Mouse (Mus musculus) cerebellum, adult 8-10 months (tissue): ENCODE results near the gene Lrrc8e.

Experiments
- DNase-seq: peaks from one replicate; pipeline ENCODE4 v3.0.0; 2022

Lrrc8e gene

DNA sequence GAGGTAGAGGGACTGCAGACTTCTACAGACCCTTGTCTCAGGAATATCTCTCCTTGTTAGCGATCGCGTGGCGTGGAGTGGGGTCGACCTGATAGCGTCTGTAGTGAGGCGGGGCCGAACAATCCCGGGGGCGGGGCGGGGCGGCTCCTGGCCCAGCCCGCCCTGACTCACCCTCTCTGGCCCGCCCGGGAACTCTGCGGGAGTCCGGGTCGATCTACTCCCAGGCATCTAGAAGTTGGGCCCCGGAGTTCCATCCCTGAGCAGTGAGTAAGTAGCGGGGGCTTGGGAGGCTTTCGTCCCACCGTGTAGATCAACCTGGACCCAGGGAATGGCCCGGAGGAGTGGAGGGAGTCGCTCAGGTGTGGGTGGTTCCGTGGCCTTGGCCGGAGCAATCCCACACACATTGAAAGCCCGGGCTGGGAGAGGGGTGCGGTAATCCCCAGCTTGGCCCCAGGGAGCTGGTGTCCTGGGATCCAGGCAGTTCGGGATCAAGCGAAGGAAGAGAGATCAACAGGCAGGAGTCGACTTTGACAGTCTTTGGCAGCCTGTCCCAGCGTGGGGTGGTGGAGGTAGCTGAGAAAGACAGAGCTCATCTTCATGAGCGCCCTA, at the start of gene Lrrc8e:
Gene Lrrc8e (plus strand): TSS at position 89 of the 609 bp plus-strand sequence.
- no peak for DNase-seq

DNA sequence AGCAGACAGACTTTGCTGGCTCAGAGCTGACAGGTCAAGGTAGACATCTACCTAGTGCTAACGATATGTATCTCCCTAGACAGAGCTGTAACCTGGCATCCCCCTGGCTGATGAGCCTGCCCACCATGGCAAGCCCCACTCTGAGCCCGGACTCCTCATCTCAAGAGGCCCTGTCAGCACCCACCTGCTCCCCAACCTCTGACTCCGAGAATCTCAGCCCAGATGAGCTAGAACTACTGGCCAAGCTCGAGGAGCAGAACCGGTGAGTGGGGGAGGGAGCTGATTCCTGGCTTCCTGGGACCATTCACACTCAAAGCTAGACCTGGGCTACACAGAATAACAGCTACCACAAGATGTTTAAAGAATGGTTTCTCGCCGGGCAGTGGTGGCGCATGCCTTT, 43.2 kb upstream of the Lrrc8e start:
- no peak for DNase-seq

- DNase-seq, result no peak
These were observed 40.5 kb upstream of the Lrrc8e start for GRCm38 (mm10) chr8:4186151-4186550.

DNA sequence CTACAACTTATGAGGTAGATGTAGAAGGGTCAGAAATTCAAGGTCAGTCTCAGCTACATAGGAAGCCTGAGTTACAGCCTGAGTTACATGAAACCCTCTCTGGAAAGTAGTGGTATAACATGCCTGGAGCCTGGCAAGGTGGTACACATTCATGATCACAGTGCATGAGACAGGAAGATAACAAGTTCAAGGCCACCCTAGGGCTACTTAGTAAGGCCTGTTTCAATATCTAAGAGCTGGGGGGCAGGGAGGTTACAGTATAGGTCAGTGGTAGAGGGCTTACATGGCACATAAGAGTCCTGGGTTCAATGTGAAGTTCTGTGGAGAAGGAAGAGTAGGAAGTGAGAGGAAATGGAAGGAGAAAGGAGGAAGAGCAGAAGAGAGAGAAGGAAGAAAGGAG, 38.0 kb upstream of the Lrrc8e start:
- DNase-seq, result no peak

- no peak for DNase-seq
These were observed 37.5 kb upstream of the Lrrc8e start for GRCm38 (mm10) chr8:4189031-4189722.

- DNase-seq, result no peak
These were observed 34.3 kb upstream of the Lrrc8e start for GRCm38 (mm10) chr8:4192305-4192704.

DNA sequence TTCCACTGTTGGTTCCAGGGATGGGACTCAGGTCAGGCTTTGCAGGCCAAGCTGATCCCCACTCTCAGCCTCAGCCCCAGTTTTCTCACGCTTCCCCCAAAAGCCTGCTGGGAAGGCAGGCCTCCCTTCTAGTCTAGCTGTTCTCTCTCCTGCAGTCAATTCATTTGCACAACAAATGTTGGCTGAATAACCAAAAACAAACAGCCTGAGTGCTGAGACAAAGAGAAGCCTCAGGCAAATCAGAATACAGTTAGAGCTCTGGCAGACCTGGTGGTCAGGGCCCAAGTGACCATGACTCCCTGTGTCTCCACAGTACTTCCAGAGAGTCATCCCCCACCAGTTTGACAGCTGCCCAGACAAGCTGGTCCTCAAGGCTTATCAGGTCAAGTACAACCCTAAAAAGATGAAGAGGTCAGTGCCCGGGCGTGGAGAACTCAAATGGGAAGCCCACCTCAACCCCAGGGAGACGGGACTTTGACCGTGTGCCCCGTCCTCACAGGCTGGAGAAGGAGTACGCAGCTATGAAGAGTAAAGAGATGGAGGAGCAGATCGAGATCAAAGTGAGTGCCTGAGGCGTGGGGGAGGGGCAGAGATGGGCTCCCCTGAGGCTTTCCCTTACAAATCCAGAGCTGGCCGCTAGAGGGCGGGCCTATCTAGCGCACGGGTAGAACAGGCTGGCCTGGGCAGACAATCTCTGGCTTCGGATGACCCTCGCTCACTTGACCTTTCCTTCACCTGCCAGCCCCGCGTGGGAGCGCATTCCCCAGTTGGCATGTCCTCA, 33.6 kb upstream of the Lrrc8e start:
- DNase-seq, result peak; percentile 88

GRCm38 (mm10) chr8:4193588-4193894, 33.1 kb upstream of the Lrrc8e start:
- DNase-seq, result no peak

- no peak for DNase-seq
These were observed 25.3 kb upstream of the Lrrc8e start for GRCm38 (mm10) chr8:4201321-4201720.

GRCm38 (mm10) chr8:4205246-4206123, 21.1 kb upstream of the Lrrc8e start:
- DNase-seq, result no peak

- peak; percentile 32 for DNase-seq
These were observed 20.2 kb upstream of the Lrrc8e start for GRCm38 (mm10) chr8:4206182-4207015.

DNA sequence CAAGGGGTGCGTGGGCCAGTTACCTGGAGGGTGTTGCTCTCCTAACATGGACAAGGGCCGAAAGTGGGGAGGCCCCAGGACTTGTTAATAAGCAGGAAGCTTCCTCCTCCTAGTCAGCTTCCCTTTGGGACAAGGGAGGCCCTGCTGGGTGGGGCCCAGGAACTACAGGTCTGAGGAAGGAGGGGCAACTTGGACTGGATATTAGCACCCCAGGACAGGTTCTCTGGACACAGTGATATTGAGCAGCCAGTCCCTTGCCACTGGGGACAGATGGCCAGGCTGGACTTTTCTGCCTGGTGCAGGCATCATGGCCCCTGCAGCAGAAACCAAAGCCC, 19.6 kb upstream of the Lrrc8e start:
- DNase-seq, result no peak

GRCm38 (mm10) chr8:4211097-4211496, 15.5 kb upstream of the Lrrc8e start:
- DNase-seq, result no peak

DNA sequence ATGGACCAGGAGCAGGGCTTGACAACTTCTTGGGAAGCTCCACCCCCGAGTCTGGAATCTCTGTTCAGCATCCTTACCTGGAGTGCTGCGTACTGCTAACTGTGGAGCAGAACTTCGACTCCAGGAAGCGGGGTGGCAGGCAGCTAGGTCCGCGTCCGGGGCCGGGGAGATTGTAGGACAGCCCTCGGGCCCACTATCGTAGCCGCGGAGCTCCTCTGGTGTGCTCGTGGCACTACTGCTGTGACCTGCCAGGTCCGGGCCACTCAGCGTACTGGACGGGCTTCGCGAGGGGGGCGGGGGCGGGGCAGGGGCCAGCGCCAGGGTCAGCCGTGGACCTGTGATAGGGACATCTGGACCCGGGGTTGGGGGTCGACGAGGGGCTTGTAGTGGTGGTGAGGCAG, 13.8 kb upstream of the Lrrc8e start:
- DNase-seq, result peak; percentile 25

- peak; percentile 28 for DNase-seq
These were observed 13.2 kb upstream of the Lrrc8e start for GRCm38 (mm10) chr8:4213210-4214005.

DNA sequence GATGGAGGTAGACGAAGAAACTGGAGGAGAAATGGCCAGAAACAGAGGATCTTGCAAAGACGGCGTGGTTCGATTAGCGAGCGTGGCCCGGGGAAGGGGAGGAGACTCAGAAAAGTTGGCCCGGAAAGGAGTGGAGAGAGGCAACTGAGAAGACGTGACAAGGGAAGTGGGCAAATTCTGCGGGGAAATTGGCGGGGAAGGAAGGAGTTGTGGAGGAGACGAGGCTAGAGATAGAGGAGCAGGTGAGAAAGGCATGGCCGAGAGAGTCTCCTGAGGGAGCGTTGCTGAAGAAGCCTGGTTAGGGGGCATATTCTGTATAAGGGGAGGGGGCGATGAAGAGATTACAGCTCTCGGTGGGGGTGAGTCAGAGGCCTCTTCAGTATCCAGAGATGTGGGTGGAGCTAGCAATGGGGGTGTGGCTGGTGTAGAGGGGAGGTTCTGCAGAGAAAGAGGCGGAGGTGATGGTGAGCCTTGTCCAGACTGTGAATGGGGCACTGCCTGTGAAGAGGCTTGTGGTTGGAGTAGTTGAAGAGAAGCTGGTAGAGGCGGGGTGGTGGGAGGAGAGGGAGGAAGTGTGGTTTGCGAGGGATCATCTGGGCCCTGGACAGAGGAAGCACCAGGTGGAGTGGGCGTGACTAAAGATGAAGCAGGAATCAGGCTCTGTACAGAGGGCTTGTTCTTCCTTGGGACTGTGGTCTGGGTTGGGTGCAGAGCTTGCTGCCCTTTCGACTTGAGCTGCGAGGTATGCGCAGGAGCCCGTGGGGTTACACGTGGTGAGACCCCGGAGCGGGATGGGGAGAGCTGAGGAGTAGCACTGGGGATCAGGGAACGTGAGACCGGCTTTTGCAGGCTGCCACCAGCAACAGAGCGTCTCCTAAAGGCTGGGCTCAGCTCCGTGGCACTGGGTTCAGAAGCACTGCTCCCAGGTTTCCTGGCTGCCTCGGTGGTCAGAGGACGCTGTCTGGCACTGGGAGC, 12.3 kb upstream of the Lrrc8e start:
- DNase-seq, result no peak

- peak; percentile 32 for DNase-seq
These were observed 10.3 kb upstream of the Lrrc8e start for GRCm38 (mm10) chr8:4216296-4216695.

DNA sequence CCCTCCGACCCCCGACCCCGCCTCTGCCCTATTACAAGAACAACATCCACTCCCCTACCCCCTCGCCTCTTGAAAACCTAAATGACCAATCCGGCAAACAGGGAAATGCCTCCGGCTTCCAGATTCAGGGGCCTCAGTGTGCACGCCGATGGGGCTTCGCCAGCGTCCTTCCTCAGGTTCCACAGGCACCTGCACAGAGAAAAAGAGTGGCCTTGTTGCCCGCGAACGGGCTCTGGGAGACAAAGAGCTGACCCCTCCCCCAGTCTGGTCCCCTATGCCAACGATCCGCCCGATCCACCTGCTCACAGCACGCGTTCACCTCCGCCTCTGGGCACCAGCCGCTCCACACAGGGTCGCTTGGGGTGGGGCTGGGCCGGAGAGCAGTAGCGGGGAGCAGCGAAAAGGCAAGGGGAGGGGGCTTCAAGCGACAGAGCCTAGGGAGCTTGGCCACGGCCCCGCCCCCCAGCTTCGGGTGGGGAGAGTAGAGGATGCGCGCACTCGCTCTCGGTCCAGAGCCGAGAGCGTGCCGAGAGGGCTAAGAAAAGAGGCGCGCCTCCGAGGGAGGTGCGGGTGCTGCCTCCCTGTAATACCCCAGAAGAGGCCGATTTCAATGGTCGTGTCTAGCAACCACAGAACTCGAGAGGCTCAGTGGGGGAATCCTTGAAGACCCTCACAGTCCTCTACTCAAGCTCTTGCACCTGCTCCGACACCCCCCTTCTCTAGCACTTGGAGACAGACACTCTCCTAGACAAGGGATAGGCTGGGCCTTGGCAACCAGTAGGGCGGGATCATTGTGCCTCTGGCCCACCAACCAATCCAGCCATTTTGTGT, 9.6 kb upstream of the Lrrc8e start, which contains the start of gene Prr36:
Gene Prr36 (minus strand): TSS at position 669 of the 831 bp plus-strand sequence.
- DNase-seq, result peak; percentile 59

GRCm38 (mm10) chr8:4219617-4220016, 7.0 kb upstream of the Lrrc8e start:
- no peak for DNase-seq
